Mouse (Mus musculus) heart, adult 2 months (tissue): ENCODE data around the gene Marveld3. TPM values are rescaled to one million over a fixed set of nuclear protein-coding genes. Genes with fewer than 3 reads are reported as not detected.

Experiments used
- DNase-seq, 2 experiments: peaks; one replicate each; pipeline ENCODE4 v3.0.0; 2021
- H3K27ac ChIP-seq: fragments of 200-600 bp; 2 replicates; pipeline ENCODE4 v1.8.1; 2022
- H3K27me3 ChIP-seq: fragments of 200-500 bp; 2 replicates; pipeline ENCODE4 v1.6.1; 2012; ENCODE audit warnings: mild to moderate bottlenecking, low read length, inconsistent platforms, mixed read lengths; ENCODE audit not compliant: control insufficient read depth, insufficient read depth
- H3K36me3 ChIP-seq: fragments of 200-500 bp; 2 replicates; pipeline ENCODE4 v1.6.1; 2012; ENCODE audit warnings: low read length, inconsistent platforms; ENCODE audit not compliant: control insufficient read depth, insufficient read depth
- H3K4me1 ChIP-seq: fragments of 200-500 bp; 2 replicates; pipeline ENCODE4 v1.6.1; 2011; ENCODE audit warnings: low read length; ENCODE audit not compliant: control insufficient read depth, insufficient read depth
- H3K4me3 ChIP-seq: fragments of 200-600 bp; 2 replicates; pipeline ENCODE4 v1.8.1; 2022
- H3K79me2 ChIP-seq: fragments of 200-500 bp; replicated peaks from 2 replicates; pipeline ENCODE4 v1.6.1; 2012; ENCODE audit warnings: mild to moderate bottlenecking, inconsistent platforms, low read length, moderate library complexity, mixed read lengths; ENCODE audit not compliant: control insufficient read depth, insufficient read depth
- H3K9ac ChIP-seq: fragments of 200-500 bp; 2 replicates; pipeline ENCODE4 v1.6.1; 2012; ENCODE audit warnings: low read depth, mild to moderate bottlenecking, control low read depth, inconsistent platforms, low read length, mixed read lengths
- CTCF ChIP-seq: fragments of 200-600 bp; IDR thresholded peaks from 2 replicates; pipeline ENCODE4 v1.8.1; 2022; ENCODE audit warnings: antibody characterized with exemption, mild to moderate bottlenecking, moderate library complexity
- EP300 ChIP-seq: fragments of 200-500 bp; IDR thresholded peaks from 2 replicates; pipeline ENCODE4 v1.6.1; 2011; ENCODE audit warnings: low read depth, low read length, control low read depth; ENCODE audit not compliant: insufficient read depth
- POLR2A ChIP-seq: fragments of 200-500 bp; IDR thresholded peaks from 2 replicates; pipeline ENCODE4 v1.6.1; 2011; ENCODE audit warnings: mild to moderate bottlenecking, low read depth, low read length, control low read depth; ENCODE audit not compliant: insufficient read depth
- WGBS: fragments of 180-500 bp; shearing (Covaris S2); methylation state at CpG from one replicate; pipeline ENCODE4 v1.1.7; 2018; 5-methylcytosine and 5-hydroxymethylcytosine counted together
- intact Hi-C: fragments of 180-260 bp; cut with DNase I; formaldehyde crosslinking; loops from one replicate; pipeline ENCODE4 v1.15.1; 2025
- polyA plus RNA-seq: library from polyadenylated mRNA; depleted of rRNA; stranded (reverse); fragments of >200 nt; gene quantifications from 2 replicates; pipeline ENCODE4 v1.2.3, GENCODE M21; 2012
- total RNA-seq, 2 experiments: library from RNA; stranded (reverse); gene quantifications; 2 replicates each; pipeline ENCODE4 v1.2.3; 2021

The Marveld3 gene
- total and polyA plus RNA-seq, 3 experiments: 0.10 to 0.31 (median 0.11) TPM

DNA sequence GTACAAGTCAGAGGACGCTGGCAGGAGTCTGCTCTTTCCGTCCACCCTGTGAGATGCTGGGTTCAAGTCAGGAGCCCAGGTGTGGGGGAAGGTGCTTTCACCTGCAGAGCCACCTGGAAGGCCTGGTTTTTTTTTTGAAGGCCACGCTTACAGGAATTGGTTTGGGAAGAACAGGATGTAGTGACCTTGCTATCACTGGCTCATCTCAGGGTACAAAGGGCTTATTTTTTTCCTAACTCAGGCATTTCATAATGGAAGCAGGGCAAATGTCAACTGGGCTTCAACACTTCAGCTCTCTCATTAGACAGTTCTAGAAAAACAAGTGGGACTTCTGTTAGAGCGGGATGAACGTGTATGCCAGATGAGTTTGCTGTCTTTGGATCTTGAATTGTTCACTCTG lies 42.3 kb upstream of the Marveld3 start:
- no peak for DNase-seq
- no peak for TF ChIP-seq POLR2A
- no peak for TF ChIP-seq EP300
- TF ChIP-seq CTCF: no peak
- Histone ChIP-seq H3K79me2 (no peaks in the 10 kb centered on the region), H3K9ac (no peak overlapping the region), H3K27me3 (0 out of 2 replicates have a peak, but pooled peaks cover 1% of the 10 kb centered on the region), H3K4me3 (no peak overlapping the region), H3K36me3 (no peaks in the 10 kb centered on the region), H3K27ac (no peak overlapping the region), H3K4me1 (no peaks in the 10 kb centered on the region)
- intact Hi-C loops: no loop called here
- WGBS: 69% methylated on average over 5 of the region's 5 CpGs

DNA sequence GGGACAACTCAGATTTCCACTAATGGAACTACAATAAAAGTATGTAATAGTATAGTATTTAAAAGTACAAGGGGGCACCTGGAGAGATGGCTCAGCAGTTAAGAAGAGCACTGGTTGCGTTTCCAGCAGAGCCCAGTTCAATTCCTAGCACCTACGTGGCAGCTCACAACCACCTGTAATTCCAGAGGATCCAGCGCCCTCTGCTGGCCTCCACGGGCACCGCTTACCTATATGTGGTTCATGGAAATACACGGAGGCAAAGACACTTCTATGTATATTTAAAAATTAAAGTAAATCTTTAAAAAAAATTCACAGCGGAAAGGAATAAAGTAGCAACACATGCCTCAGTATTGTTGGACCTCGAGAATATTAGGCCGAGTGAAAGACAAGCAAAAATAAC lies 41.0 kb upstream of the Marveld3 start:
- H3K79me2 ChIP-seq: no peaks in the 10 kb centered on the region
- H3K36me3 ChIP-seq: no peaks in the 10 kb centered on the region
- 36% methylated on average over 9 of the region's 9 CpGs for WGBS
- intact Hi-C loops: no loop called here
- TF ChIP-seq CTCF (peak; percentile 45), POLR2A (no peak), EP300 (no peak)
- H3K4me3 ChIP-seq: no peak overlapping the region
- no peaks in the 10 kb centered on the region for H3K4me1 ChIP-seq
- no peak overlapping the region for H3K27ac ChIP-seq
- DNase-seq: no peak
- H3K27me3 ChIP-seq: no peaks in the 10 kb centered on the region
- H3K9ac ChIP-seq: no peak overlapping the region

DNA sequence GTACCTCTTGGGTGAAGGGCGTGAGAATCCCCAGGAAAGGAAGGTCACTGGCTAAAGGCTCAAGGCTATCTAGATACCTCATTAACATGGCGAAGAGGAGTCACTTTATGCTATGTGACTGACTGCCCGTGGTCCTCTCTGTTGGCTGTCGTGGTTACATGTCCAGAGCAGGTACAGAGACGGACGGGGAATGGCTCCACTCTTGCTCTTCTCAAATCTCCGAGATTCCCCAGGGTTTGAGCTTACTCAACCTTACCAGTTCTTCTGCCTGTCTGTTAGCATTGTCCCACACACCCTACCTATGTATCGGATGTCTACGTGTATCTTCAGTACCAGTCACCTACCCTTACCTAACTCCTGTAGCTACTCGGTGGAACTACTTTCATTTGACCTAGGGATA lies 38.0 kb upstream of the Marveld3 start:
- Histone ChIP-seq H3K4me1 (no peaks in the 10 kb centered on the region), H3K9ac (no peak overlapping the region), H3K79me2 (no peaks in the 10 kb centered on the region), H3K36me3 (no peaks in the 10 kb centered on the region), H3K4me3 (no peak overlapping the region), H3K27ac (no peak overlapping the region), H3K27me3 (0 out of 2 replicates have a peak, but pooled peaks cover 1% of the 10 kb centered on the region)
- WGBS: 76% methylated on average over 10 of the region's 10 CpGs
- no peak for DNase-seq
- no peak for TF ChIP-seq EP300
- no peak for TF ChIP-seq CTCF
- TF ChIP-seq POLR2A: no peak
- intact Hi-C loops: no loop called here

DNA sequence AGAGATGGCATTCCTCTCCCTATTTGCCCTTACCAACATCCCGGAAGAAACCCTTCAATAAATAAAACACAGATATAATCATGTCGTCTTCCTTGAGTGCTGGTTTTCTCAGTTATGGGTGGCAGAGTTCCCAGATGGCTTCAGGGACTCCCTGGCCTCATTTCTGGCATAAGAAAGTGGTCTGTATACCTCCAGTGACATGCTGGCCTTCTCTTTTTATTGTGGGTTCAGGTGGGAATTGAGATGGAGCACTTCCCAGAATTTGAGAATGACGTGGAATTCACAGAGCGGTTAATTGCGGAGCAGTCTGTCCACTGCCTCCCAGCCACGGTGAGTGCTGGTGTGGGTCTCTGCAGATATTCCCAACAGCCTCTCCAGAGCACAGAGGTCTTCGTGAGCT lies 36.1 kb upstream of the Marveld3 start:
- 0 out of 2 replicates have a peak, but pooled peaks cover 1% of the 10 kb centered on the region for H3K27me3 ChIP-seq
- H3K4me1 ChIP-seq: no peaks in the 10 kb centered on the region
- no peaks in the 10 kb centered on the region for H3K79me2 ChIP-seq
- H3K4me3 ChIP-seq: no peak overlapping the region
- 65% methylated on average over 7 of the region's 7 CpGs for WGBS
- H3K27ac ChIP-seq: no peak overlapping the region
- no peaks in the 10 kb centered on the region for H3K36me3 ChIP-seq
- H3K9ac ChIP-seq: no peak overlapping the region
- intact Hi-C loops: no loop called here
- DNase-seq: no peak
- TF ChIP-seq EP300: no peak
- no peak for TF ChIP-seq POLR2A
- TF ChIP-seq CTCF: no peak

DNA sequence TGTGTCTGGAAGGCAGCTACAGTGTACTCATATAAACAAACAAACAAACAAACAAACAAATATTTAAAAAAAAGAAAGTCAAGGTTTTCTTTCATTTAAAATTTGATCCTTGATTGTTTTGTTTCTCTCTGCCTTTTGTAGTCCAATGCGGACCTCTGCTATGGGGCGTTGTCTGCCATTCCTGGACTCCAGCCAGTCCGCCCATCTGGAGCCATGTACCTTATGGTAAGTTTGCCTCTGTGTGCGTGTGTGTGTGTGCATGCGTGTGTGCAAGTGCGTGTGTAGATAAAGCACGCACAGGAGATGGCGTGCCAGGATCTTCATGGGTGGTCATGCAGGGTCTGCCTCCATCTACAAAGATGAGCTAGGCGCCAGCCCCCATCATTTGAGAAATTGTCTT lies 35.4 kb upstream of the Marveld3 start:
- Histone ChIP-seq H3K36me3 (no peaks in the 10 kb centered on the region), H3K27me3 (0 out of 2 replicates have a peak, but pooled peaks cover 1% of the 10 kb centered on the region), H3K9ac (no peak overlapping the region), H3K79me2 (no peaks in the 10 kb centered on the region), H3K27ac (no peak overlapping the region), H3K4me3 (no peak overlapping the region), H3K4me1 (no peaks in the 10 kb centered on the region)
- WGBS: 80% methylated on average over 9 of the region's 9 CpGs
- intact Hi-C loops: no loop called here
- no peak for DNase-seq
- no peak for TF ChIP-seq EP300
- TF ChIP-seq CTCF: no peak
- no peak for TF ChIP-seq POLR2A

DNA sequence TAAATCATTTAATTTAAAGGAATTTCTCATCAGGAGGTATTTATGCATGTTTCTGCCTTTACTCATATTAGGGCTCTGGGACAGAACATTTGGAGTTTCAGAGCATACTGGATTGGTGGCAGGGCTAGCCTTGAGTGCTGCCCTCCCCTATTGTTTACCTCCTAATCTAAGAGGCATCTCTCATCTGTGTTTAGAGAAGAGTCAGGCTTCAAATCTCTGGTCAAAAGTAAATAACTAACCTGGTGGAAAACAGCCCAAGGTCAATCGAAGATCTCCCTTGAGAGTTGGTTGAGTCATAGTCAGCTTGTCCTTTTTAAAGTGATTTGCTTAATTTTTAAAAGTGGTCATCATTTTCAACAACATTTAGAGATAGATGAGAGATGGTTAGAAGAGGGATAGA lies 30.9 kb upstream of the Marveld3 start:
- no peak overlapping the region for H3K9ac ChIP-seq
- H3K27me3 ChIP-seq: 0 out of 2 replicates have a peak, but pooled peaks cover 1% of the 10 kb centered on the region
- no peaks in the 10 kb centered on the region for H3K79me2 ChIP-seq
- no peaks in the 10 kb centered on the region for H3K4me1 ChIP-seq
- WGBS: 52% methylated on average over 1 of the region's 1 CpGs
- no peaks in the 10 kb centered on the region for H3K36me3 ChIP-seq
- intact Hi-C loops: no loop called here
- H3K27ac ChIP-seq: no peak overlapping the region
- DNase-seq: no peak
- TF ChIP-seq POLR2A (no peak), EP300 (no peak), CTCF (no peak)
- no peak overlapping the region for H3K4me3 ChIP-seq
